Mouse (Mus musculus) liver (tissue): ENCODE data around the gene Tbc1d9b.
"Not testable (repeated sequence)": the region's sequence is repeated elsewhere in the genome, so short reads cannot be mapped to it uniquely, and the experiment has no call there.

ENCODE experiments used
- DNase-seq: peaks from one replicate; pipeline ENCODE4 v3.0.0-alpha.2; 2020; ENCODE audit warnings: mixed read lengths

The Tbc1d9b gene

DNA sequence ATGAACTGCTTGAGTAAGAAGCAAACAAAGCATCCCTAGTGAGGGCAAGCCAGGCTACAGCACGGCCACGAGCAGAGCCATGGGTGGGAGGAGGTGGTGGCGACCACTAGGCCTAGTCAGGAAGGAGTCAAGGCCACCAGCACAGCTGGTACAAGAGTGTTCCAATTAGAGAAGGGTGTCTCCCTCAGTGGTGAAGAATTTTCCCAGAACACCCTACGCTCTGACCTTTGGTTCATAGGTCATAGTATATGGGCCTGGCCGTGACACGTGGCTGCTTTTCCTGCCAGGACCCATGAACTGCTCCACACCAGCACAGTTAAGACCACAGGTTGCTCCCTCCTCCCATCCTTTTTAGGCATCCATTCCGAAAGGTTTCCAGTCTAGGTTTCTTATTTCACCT, 8.4 kb downstream of the Tbc1d9b start:
- no peak for DNase-seq

DNA sequence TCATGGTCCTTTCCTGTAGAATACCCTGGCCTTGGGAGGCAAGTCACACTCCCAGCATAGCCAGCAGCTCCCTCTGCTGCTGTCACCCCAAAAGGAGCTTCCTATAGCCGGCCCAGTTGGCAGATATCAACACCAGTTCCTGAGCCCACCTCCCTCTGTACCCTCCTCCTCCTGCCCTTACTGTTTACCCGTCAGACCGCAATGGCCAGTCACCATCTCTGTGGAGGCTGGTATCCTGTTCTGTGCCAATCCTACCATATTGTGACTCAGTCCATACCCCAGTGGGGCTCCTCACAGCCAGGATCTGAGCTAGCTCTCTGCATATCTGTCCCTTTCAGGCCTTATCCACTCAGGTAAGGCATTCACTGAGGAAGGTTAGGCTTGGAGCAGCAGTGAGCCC, 14.3 kb downstream of the Tbc1d9b start:
- no peak for DNase-seq

DNA sequence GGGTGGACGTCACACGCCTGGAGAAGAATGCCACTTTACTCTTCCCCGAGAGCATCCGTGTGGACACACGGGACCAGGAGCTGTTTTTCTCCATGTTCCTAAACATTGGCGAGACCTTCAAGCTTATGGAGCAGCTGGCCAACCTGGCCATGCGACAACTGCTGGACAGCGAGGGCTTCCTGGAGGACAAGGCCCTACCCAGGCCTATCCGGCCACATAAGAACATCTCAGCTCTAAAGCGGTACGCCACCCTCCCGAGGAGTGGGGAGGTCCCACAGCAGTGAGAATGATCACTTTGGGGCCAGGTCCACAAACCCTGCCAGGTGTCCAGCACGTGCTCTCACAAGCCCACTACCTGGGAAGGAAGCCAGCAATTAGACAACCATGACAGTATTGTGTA, 14.9 kb downstream of the Tbc1d9b start:
- no peak for DNase-seq

DNA sequence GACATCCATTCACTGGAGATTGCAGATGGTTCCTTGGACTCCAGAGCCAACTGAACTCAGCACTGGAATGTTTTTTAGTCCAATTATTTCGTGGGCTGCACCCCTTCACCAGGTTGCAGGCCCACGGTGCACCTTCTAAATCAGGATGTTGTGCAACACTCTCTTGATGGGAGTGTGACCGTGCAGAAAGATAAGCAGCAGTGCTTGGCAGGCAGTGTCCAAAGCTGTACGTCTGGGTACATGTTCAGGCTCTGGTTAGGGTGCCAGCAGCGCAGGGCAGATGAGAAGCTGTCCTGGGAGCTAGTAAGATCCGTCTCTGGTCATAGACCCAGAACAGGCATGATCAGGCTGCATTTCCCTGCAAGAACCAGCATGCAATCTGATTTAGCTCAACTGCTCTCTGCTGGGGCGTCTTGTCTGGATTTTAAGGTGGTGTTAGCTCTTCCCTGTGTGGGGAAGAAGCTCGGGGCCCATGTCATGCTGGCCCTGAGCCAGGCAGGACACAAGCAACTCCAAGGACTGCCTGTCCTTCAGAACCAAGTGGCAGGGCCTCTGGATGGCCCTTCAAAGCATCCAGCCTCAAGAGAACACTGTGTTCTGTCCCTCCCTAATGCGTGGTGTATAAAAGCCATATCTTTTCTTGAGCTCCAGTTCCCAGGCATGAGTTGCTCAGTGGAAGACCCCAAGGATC, 16.2 kb downstream of the Tbc1d9b start:
- no peak for DNase-seq

DNA sequence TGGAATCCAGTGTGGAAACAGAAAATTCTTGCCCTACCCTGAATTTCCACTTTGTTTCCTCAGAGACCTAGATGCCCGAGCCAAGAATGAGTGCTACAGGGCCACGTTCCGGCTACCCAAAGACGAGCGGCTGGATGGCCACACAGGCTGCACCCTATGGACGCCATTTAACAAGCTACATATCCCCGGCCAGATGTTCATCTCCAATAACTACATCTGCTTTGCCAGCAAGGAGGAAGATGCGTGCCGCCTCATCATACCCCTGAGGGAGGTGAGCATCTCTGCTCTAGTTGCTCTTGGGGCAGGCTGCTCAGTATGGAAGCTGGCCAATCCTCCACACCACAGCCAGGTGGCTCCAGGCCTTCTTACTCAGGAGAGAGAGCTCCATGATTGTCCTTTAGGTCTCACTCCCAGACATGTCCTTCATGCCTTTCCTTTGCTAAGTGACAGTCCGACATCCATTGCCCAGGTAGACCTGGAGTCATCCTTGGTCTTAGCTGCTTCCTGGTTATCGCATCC, 16.8 kb downstream of the Tbc1d9b start:
- no peak for DNase-seq

DNA sequence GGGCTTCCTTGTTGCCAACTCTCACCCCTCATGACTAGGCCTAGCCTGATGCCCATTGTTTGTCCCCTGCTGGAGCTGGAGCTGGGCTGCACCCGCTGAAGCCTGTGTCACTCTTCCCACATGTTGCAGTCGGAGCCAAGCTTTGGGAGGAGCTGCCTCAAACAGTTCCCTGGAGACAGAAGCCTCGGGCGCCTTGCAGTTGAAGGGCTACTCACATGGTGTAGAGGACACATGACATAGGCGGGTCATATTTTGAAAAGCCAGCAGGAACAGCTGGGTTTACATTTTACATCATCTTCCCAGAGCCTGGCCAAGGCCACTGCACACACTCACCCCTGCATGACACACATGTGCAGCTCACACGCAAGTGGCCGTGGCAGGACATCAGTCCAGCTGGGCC, 18.0 kb downstream of the Tbc1d9b start:
- DNase-seq: no peak

DNA sequence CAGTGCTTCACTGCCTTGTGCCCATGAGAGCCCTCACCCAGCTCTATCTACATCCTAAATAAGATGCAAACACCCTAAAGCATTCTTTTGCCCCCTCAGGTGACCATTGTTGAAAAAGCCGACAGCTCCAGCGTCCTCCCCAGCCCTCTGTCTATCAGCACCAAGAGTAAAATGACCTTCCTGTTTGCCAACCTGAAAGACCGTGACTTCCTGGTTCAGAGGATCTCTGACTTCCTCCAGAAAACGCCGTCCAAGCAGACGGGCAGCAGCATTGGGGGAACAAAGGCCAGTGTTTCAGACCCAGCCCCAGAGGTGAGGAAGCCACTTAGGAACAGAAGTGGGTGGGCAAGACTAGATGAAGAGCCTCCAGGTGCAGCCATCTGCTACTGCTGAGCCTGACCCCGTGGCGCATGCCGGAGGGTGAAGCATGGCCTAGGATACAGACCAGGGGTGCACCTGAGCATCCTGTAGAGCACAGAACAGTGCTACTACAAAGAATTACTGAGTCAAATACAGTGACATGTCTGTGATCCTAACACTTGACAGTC, 18.5 kb downstream of the Tbc1d9b start:
- DNase-seq: no peak

DNA sequence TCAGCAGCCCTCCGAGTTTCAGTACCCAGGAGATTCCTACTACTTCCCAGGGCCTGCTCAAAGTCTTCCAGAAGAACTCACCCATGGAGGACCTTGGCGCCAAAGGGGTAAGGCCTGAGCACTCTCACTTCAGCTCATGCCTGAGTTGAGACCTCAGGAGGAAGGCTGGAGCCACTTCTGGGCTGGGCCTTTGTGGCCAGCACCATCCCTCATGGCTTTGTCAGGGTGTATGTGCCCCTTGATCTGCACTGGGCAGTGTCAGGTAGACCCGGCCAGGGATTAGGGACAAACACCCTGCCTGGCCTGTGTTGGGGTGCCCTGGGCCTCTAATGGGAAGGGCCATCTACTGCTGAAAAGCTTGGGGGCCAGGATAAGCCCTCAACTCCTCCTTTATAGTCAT, 20.2 kb downstream of the Tbc1d9b start:
- no peak for DNase-seq

DNA sequence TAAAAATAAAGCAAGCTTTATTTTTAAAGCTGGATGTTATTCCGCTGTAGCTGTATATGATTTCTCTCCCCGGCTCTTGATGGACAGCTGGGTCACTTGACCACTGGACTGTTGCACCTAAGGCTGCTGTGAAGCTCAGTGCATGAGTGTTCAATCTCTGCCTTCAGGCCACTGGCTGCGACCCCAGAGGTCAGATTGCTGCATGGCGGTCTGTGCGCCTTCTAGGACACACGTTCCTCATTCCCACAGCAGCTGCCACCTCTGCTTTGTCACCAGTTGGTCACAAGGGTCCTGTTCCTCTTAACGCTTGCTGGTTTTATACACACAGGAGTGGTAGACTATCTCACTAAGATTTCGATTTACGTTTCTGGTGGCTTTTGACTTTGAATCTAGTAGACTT, 23.0 kb downstream of the Tbc1d9b start:
- no peak for DNase-seq

DNA sequence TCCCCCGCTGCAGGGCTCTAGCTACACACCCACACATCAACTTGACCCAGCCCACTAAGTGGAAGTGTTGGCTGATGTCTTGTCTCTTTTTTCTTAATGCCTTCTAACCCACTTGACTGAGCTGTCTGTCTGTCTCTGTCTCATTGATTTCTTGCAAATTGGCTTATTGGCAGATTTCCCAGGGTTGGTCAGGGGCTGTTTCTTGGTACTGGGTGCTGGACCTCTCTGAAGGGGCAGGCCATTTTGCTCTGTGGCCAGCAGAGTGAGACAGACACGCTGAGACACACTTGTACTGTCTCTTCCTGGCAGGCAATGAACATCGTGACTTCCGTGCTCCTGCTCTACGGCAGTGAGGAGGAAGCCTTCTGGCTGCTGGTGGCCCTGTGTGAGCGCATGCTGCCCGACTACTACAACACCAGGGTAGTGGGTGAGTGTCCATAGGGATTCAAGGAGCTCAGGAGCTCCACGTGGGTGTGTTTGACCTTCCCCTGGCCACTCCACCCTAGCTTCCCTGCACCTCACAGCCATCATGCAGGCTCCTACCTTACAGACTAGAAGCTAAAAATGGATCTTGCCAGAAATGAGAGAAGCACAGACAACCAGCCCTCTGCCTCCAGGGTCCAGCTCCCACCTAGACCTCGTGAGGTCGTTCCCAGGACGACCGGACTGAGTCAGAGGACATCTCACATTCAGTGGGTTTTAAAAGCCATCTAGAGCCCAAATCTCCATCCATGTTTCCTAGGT, 23.8 kb downstream of the Tbc1d9b start:
- no peak for DNase-seq

DNA sequence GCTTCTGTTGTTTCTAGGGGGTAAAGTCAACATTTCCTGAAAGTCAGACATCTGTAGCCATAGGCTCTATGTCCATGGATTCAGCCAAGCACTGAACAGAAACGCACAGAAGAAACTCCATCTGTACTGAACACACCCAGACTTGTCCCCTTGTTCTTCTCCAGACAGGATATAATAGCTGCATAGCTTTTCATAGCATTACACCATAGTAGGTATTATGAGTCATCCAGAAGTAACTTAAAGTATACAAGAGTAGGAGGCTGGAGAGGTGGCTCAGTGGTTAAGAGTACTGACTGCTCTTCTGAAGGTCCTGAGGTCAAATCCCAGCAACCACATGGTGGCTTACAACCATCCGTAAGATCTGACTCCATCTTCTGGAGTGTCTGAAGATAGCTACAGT, 24.6 kb downstream of the Tbc1d9b start:
- no peak for DNase-seq

DNA sequence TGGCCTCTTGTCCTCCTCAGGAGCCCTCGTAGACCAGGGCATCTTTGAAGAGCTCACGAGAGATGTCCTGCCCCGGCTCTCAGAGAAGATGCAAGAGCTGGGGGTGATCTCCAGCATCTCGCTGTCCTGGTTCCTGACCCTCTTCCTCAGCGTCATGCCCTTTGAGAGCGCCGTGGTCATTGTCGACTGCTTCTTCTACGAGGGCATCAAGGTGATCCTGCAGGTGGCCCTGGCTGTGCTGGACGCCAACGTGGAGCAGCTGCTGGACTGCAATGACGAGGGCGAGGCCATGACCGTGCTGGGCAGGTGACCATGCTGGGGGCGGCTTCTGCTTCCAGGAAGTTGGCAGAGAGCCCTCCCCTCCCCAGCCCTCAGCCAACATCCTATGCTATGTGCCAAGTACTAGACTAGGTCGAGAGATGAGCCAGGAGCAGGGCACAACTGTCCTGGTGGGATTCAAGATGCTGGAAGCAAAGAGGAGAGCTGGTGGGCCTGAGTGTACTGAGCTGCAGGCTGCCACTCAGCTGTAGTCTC, 25.6 kb downstream of the Tbc1d9b start:
- DNase-seq: no peak

DNA sequence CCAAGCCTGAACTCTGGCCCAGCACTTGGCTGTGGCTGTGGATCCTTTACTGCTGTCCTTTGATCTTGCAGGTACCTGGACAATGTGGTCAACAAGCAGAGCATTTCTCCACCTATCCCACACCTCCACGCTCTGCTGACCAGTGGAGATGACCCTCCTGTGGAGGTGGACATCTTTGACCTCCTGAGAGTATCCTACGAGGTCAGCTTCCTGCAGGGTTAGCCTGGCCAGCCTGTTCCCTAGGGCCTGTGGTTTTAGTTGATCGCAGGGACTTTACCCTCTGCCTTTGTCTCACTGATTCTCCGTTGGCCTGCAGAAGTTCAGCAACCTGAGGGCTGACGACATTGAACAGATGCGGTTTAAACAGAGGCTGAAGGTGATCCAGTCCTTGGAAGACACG, 27.1 kb downstream of the Tbc1d9b start:
- no peak for DNase-seq

DNA sequence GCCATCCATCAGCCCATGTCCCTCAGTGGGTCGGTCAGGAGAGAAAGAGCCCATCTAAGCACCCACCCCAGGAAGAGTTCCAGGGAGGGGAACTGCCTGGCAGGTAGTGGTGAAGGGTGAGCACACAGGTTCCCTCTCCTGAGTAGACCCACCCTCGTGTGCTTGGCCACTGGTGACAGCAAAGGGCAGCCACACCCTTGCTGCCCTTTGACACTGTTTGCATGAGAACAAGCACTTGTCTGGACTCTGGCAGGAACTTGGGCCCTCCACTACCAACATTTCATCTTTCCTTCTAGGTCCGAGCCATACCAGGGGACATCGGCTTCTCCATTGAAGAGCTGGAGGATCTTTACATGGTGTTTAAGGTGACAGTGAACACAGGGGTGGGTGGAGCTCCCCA, 28.2 kb downstream of the Tbc1d9b start:
- no peak for DNase-seq

DNA sequence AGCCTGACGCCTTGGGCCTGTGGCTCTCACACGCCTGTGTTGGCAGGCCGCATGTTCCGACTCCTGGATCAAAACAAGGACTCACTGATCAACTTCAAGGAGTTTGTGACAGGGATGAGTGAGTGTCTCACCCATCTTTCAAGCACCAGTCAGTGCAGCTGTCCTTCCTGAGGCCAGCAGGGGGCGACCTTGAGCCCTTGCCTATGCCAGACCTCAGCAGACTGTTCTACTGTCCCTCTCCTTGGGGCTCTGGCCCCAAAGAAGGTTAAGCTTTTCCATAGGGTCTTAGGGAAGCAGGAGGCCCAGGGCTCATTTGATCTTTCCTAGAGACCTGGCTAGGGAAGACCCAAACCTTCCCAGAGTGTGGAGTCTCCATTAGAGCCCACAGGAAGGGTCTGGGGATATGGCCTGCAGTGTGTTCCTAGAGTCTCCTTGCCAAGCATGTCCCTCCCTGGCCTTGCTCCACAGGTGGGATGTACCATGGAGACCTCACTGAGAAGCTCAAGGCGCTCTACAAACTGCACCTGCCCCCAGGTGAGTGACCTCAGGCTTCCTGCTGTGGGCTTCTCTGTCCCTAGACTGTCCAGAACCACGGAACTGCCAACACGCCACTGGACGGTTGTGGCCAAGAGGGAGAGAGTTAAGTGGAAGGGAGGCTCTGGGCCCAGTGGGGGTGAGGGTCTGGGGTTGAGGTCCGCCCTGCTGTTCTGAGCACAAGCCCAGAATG, 30.5 kb downstream of the Tbc1d9b start:
- peak; percentile 81 for DNase-seq

DNA sequence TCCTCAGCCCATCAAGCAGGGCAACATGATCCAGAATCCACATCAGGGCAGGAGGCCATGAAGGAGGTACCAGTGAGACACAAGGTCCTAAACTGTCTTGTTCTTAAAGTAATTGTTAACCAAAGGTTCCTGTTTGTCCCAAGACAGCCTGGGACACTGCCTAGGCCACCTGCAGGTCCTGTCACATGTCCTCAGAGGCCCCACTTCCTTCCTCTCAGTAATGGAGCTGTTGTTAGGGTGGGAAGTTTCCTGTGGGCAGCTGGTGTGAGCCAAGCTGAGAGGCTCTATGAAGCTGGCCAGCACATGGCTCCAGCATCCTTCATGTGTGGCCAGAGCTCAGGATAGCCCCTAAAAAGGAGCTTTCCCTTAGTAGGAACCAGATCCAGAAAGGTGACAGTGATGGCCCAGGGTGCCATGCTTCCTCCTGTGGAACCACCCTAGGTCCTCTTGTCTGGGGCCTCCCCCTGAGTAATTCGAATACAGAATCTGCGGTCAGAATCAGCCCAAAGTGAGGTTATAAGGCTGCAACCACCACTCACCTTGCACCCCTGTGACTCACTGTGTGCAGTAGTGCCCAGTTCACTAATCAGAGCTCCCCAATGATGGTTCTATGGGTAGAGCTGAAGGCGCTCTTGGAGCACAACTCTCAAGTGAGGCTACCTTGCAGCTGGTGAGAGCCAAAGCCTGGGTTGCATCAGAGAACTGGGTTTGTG, 31.3 kb downstream of the Tbc1d9b start:
- DNase-seq: no peak

DNA sequence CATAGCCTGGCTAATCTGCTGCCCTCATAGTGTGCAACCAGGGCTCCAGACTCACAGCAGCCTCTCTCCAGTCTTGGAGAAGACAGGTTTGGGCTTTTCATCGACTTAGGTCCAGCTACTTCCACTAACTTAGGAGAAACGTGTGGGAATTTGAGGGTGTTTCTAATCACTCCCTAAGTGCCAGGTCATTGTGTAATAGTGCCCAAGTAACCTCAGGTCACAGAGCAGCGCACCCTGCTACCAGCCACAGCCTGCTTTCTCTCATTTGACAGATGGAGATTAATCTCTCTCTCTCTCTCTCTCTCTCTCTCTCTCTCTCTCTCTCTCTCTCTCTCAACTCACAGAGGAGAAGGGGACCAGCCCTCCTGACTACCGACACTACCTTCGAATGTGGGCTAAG, 37.2 kb downstream of the Tbc1d9b start:
- DNase-seq: no peak

DNA sequence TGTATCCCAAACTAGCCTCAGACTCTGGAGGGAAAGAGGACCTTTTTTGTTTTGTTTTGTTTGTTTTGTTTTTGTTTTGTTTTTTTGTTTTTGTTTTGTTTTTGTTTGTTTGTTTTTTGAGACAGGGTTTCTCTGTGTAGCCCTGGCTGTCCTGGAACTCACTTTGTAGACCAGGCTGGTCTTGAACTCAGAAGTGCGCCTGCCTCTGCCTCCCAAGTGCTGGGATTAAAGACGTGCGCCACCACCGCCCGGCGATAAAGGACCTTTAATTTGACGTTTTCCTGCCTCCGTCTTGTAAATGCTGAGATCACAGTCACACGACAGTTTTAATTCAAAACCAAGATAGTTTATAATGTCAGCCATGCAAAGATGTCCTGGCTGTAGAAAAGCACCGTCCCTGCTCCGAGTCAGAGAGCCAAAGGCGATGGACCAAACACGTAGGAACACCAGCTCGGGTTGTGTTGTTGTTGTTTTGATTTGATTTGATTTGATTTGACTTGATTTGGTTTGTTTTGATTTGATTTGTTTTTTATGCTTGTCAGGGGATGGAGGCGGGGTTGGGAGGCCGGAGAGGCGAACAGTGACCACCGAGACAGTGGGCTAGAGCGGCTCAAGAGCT, 43.0 kb downstream of the Tbc1d9b start, which contains the start of gene Mrnip:
Gene Mrnip (plus strand): TSS at position 334 of the 619 bp plus-strand sequence.
- DNase-seq: not testable (repeated sequence)

DNA sequence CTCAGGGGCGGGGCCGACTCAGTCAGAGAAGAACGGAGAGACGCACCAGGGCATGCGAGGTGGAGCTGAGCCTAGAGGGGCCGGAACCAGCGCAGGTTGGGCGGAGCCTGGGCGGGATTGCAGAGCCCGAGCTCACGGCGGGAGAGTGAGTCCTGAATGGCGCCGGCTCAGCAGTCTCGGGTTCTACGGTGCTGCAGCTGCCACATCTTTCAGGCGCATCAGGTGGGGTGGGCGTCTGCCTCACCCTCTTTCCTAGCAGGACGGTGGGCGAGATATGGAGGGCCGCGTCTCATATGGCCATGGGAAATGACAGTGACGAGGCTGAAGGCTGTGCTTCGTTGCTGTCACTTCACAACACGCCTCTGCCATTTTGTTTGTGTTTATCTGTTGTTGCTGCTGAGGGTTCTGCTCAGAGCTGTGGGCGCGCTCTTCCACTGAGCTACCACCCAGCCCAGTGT, 43.6 kb downstream of the Tbc1d9b start:
- DNase-seq: peak; percentile 99

DNA sequence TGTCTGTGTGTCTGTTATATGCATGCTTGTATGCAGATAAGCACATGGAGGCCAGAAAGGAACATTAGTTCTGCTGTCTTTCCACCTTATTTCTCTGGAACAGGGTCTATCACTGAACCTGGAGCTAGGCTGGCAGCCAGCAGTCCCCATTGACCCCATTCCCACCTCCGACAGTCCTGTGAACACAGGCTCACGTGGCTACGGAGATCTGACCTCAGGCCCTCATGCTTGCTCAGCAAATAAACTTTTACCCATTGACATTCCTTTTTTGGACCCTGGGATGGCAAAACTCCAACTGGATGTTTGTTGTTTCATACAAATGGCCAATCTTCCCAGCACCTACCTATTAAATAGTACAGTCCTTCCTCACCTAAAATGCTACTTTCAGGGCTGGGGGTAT, 45.2 kb downstream of the Tbc1d9b start:
- DNase-seq: no peak

DNA sequence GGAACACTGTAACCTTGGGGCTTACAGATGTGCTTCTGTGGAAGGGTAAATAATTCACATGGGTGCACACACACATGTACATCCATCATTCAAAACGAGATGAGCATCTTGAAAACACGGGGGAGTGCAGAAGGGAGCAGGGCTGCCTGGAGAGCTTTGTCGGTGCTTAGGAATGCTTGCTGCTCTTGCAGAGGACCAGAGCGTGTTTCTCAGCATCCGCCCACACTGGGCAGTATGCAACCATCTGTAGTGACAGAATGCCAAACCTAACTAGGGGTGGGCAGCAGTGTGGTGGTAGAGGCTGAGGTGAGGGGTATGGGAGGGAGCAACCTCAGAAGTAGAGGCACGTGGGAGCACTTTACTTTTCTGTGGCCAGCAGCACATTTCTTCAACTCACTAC, 45.9 kb downstream of the Tbc1d9b start:
- DNase-seq: no peak
